Mouse (Mus musculus) stomach, postnatal 0 days (tissue): Measurements from ENCODE around the gene Prkcb. TPM values are rescaled to one million over a fixed set of nuclear protein-coding genes. Genes with fewer than 3 reads are reported as not detected.

Experiments
- ATAC-seq: fragments of 200-750 bp; cut with Nextera tagmentation; 2 replicates; pipeline ENCODE4 v1.8.0; 2017; ENCODE audit not compliant: low FRiP score, low TSS enrichment
- DNase-seq: peaks from one replicate; pipeline ENCODE4 v3.0.0-alpha.2; 2016; ENCODE audit warnings: low spot score
- H3K27ac ChIP-seq: fragments of 300-500 bp; sonication (generic); replicated peaks from 2 replicates; pipeline ENCODE4 v1.5.1; 2014; ENCODE audit warnings: mild to moderate bottlenecking, control low read depth
- H3K27me3 ChIP-seq: fragments of 300-500 bp; sonication (generic); 2 replicates; pipeline ENCODE4 v1.6.1; 2014; ENCODE audit warnings: low read length; ENCODE audit not compliant: control insufficient read depth, insufficient read depth
- H3K36me3 ChIP-seq: fragments of 300-500 bp; sonication (generic); 2 replicates; pipeline ENCODE4 v1.6.1; 2014; ENCODE audit warnings: low read length, mixed read lengths; ENCODE audit not compliant: control insufficient read depth, insufficient read depth
- H3K4me1 ChIP-seq: fragments of 300-500 bp; sonication (generic); replicated peaks from 2 replicates; pipeline ENCODE4 v1.6.1; 2014; ENCODE audit warnings: antibody characterized with exemption; ENCODE audit not compliant: control insufficient read depth, insufficient read depth
- H3K4me2 ChIP-seq: fragments of 300-500 bp; sonication (generic); replicated peaks from 2 replicates; pipeline ENCODE4 v1.6.1; 2014; ENCODE audit warnings: low read depth, mild to moderate bottlenecking, control low read depth, moderate library complexity
- H3K4me3 ChIP-seq: fragments of 300-500 bp; sonication (generic); 2 replicates; pipeline ENCODE4 v1.5.1; 2014; ENCODE audit warnings: low read depth, low read length, control low read depth
- H3K9ac ChIP-seq: fragments of 300-500 bp; sonication (generic); 2 replicates; pipeline ENCODE4 v1.6.1; 2014; ENCODE audit warnings: mild to moderate bottlenecking, low read length, control low read depth, mixed read lengths
- H3K9me3 ChIP-seq: fragments of 300-500 bp; sonication (generic); 2 replicates; pipeline ENCODE4 v1.6.1; 2016; ENCODE audit warnings: low read length; ENCODE audit not compliant: control insufficient read depth
- CTCF ChIP-seq: IDR thresholded peaks from 2 replicates; pipeline ENCODE4 v1.5.1; 2016; ENCODE audit warnings: antibody characterized with exemption, low read depth, mild to moderate bottlenecking, moderate library complexity
- EP300 ChIP-seq: optimal IDR thresholded peaks from 2 replicates; pipeline ENCODE3; 2016; ENCODE audit warnings: antibody characterized with exemption
- WGBS: fragments of 180-500 bp; shearing (Covaris S2); extraction: QIAGEN DNeasy Blood & Tissue Kit; methylation state at CpG from one replicate; pipeline ENCODE4 v1.1.7; 2014; 5-methylcytosine and 5-hydroxymethylcytosine counted together
- polyA plus RNA-seq: library from polyadenylated mRNA; unstranded; fragments of >200 nt; fragmentation: Nextera tagmentation; extraction: Ambion mirVana; gene quantifications from 2 replicates; pipeline ENCODE4 v1.2.1, GENCODE M21; 2015

Prkcb gene
- polyA plus RNA-seq, 1 experiment from 2014 or later = 7.9 TPM

DNA sequence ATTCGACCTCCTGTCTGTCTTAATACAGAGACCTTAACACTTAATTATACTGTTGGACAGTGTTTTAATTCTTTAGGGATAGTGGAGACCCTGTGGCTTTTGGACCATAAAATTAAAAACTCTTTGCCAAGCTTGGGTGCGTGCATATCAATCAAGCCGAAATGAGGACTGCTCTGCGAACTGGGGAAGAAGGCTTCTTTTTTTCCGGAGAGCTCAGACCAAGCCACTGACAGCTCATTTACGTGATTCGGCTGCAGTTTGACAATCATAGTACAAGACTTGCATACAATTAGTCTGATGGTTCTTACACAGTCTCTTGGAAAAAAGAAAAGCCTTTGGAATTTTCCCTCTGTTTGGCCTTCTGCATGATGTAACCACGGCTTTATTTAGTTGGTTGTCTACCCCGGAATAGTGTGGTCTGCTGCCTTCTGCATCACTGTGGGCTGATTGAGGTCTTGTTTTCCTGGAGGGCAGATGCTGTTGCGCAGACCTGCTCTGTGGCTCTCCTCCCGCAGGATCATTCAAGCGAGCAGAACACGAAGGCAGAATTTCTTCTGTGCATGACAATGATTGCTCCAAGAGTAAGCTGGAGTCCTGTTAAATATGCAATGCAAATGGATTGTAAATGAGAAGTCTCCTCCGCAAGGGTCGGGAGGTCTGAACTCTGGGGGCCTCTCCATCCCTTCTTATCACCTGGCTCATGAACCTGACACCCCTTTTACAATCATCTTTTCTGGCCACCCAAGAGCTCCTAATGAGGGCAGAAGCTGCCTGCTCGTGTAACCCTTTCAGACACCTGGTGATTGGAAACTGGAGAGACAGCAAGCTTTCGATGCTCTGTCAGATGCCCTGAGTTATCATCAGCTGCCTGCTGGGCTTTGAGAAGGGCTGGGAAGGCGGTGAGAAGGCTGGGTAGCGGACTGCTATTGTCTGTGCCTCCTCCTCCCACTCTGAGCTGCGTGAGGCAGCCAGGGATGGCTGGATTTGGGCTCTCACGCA lies 189.3 kb downstream of the Prkcb start:
- no peak overlapping the region for H3K4me2 ChIP-seq
- no peak overlapping the region for H3K9ac ChIP-seq
- no peak overlapping the region for H3K27ac ChIP-seq
- no peak overlapping the region for H3K4me3 ChIP-seq
- no peaks in the 10 kb centered on the region for H3K27me3 ChIP-seq
- TF ChIP-seq CTCF (no peak), EP300 (no peak)
- peaks cover 4% of the 10 kb centered on the region; the same call in 1 of the 2 replicates for H3K9me3 ChIP-seq
- no peak for DNase-seq
- H3K36me3 ChIP-seq = no peaks in the 10 kb centered on the region
- 27% methylated on average over 21 of the region's 21 CpGs for WGBS
- H3K4me1 ChIP-seq = no peaks in the 10 kb centered on the region
- ATAC-seq = no peak

GRCm38 (mm10) chr7:122483949-122484348 lies 195.4 kb downstream of the Prkcb start:
- H3K36me3 ChIP-seq = no peaks in the 10 kb centered on the region
- 54% methylated on average over 8 of the region's 8 CpGs for WGBS
- H3K4me1 ChIP-seq = no peaks in the 10 kb centered on the region
- no peak for TF ChIP-seq CTCF
- no peak for TF ChIP-seq EP300
- H3K9ac ChIP-seq = no peak overlapping the region
- H3K27ac ChIP-seq = no peak overlapping the region
- ATAC-seq = no peak
- no peaks in the 10 kb centered on the region for H3K9me3 ChIP-seq
- H3K27me3 ChIP-seq = no peaks in the 10 kb centered on the region
- H3K4me3 ChIP-seq = no peak overlapping the region
- DNase-seq = no peak
- H3K4me2 ChIP-seq = no peak overlapping the region

DNA sequence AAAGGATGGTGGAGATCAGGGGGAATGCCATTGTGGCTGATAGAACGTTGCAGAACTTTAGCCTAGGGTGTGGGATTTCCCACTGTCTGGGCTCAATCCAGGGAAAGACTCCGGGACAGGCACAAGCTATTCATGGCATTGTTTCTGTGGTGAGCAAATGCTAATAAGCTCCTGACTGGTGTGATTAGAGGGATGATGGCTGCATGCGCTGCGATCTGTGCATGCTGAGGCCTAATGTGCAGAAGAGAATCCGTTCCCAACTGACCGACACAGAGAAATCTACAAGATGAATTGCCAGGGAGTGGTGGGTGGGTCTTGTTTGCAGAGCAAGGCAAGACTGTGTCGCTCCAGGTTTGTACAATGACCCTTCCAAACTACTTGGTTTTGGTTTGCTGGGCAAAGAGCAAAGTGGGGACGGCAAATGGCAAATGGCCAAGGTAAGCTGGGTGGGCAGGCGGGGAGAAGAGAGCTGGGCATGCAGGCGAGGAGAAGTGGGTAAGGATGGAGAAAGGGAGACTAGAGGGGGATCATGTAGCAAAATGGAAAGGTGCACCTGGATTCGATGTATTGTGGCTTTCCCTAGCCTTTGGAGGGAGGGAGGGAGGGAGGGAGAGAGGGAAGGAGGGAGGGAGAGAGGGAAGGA lies 199.5 kb downstream of the Prkcb start:
- no peak overlapping the region for H3K27ac ChIP-seq
- no peaks in the 10 kb centered on the region for H3K36me3 ChIP-seq
- no peak overlapping the region for H3K4me3 ChIP-seq
- TF ChIP-seq EP300 (no peak), CTCF (no peak)
- ATAC-seq = no peak
- H3K4me1 ChIP-seq = no peaks in the 10 kb centered on the region
- H3K27me3 ChIP-seq = no peaks in the 10 kb centered on the region
- no peaks in the 10 kb centered on the region for H3K9me3 ChIP-seq
- no peak overlapping the region for H3K9ac ChIP-seq
- no peak overlapping the region for H3K4me2 ChIP-seq
- 36% methylated on average over 11 of the region's 11 CpGs for WGBS
- DNase-seq = no peak

DNA sequence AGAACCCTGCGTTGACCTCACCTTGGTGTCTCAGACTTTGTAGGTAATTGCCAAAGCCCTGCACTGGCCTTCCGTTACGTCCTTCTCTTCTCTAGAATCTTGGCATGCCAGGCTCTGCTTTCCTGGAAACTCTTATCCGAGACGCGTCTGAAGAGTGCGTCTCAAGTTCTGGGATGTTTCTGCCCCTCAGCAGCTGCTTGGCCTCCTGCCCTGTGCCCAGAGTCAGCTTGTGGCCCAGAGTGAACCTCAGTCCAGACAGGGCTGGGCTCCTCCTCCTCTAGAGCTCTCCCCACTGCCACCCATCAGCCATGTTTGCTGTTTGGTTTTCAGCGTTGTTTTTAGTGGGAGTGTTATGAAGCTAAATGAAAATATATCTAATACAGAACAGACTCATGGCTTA lies 203.5 kb downstream of the Prkcb start:
- H3K4me3 ChIP-seq = no peak overlapping the region
- no peak for DNase-seq
- no peak overlapping the region for H3K9ac ChIP-seq
- H3K4me1 ChIP-seq = no peaks in the 10 kb centered on the region
- no peak for ATAC-seq
- TF ChIP-seq EP300 = no peak
- TF ChIP-seq CTCF = no peak
- H3K9me3 ChIP-seq = no peaks in the 10 kb centered on the region
- WGBS = 67% methylated on average over 8 of the region's 8 CpGs
- H3K4me2 ChIP-seq = no peak overlapping the region
- no peak overlapping the region for H3K27ac ChIP-seq
- no peaks in the 10 kb centered on the region for H3K27me3 ChIP-seq
- no peaks in the 10 kb centered on the region for H3K36me3 ChIP-seq

DNA sequence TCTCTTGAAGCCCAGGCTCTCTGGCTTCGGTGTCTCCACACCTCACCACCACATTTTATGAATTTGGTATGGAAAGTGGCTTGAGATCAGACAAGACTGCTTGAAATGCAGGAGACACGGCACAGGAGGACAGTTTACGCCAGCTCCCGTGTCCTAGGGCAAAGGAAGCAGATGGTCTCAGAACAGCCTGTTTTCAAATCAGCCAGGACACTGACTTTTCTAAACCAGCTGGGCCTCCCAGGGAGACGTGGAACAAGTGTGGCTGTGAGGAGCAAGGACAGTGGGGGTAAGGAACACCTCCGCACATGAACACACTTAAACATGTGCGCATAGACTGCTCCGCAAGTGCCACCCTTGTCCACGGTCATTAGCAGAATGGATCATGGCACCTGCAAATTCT lies 204.4 kb downstream of the Prkcb start:
- no peaks in the 10 kb centered on the region for H3K4me1 ChIP-seq
- H3K4me3 ChIP-seq = no peak overlapping the region
- H3K9ac ChIP-seq = no peak overlapping the region
- no peak for TF ChIP-seq EP300
- no peak for TF ChIP-seq CTCF
- no peak overlapping the region for H3K4me2 ChIP-seq
- H3K27me3 ChIP-seq = no peaks in the 10 kb centered on the region
- WGBS = 87% methylated on average over 9 of the region's 9 CpGs
- DNase-seq (no peak), ATAC-seq (no peak)
- H3K27ac ChIP-seq = no peak overlapping the region
- no peaks in the 10 kb centered on the region for H3K36me3 ChIP-seq
- no peaks in the 10 kb centered on the region for H3K9me3 ChIP-seq

- DNase-seq (peak; percentile 29), ATAC-seq (no peak)
- WGBS = 30% methylated on average over 3 of the region's 3 CpGs
- no peak overlapping the region for H3K4me2 ChIP-seq
- no peak overlapping the region for H3K9ac ChIP-seq
- TF ChIP-seq CTCF (peak; percentile 70), EP300 (no peak)
- H3K4me1 ChIP-seq = no peaks in the 10 kb centered on the region
- no peaks in the 10 kb centered on the region for H3K36me3 ChIP-seq
- no peak overlapping the region for H3K27ac ChIP-seq
- no peak overlapping the region for H3K4me3 ChIP-seq
- H3K9me3 ChIP-seq = no peaks in the 10 kb centered on the region
- no peaks in the 10 kb centered on the region for H3K27me3 ChIP-seq
Observed at GRCm38 (mm10) chr7:122494088-122494487, 205.5 kb downstream of the Prkcb start.
